11 mouse cellular contexts compared by ENCODE assay signal in genomic region chr10:45850625-45851024, GRCm38 (mm10).
A peak's percentile ranks its signal among the peaks of the same experiment; 100 is the strongest.
DNase-seq lines count a peak whose midpoint lies in the region; ATAC-seq and TF ChIP-seq lines count a peak whose summit lies in the region.
"Had no signal": no experiment of that assay in that cellular context is flagged by ENCODE, and none has a peak within 500 bp of the region (broad histone marks: within the 10 kb centered on the region; RNA-seq: fewer than 3 reads in every experiment).

No protein-coding gene starts in this region.

- H3K9me3 ChIP-seq in hindbrain, embryonic 14.5 days (ENCODE audit: control insufficient read depth, low read length): no peaks in the 10 kb centered on the region
- no peaks in the 10 kb centered on the region for H3K9me3 ChIP-seq in hindbrain, embryonic 11.5 days (ENCODE audit: control insufficient read depth, low read length)
- no peaks in the 10 kb centered on the region for H3K9me3 ChIP-seq in kidney, embryonic 15.5 days (replicated peaks)
- no peaks in the 10 kb centered on the region for H3K9me3 ChIP-seq in liver, embryonic 12.5 days (replicated peaks)

- H3K4me2 ChIP-seq in hindbrain, embryonic 14.5 days (replicated peaks): no peak overlapping the region
- H3K4me2 ChIP-seq in hindbrain, embryonic 11.5 days (replicated peaks; ENCODE audit: low read depth, low read length): no peak overlapping the region
- H3K4me2 ChIP-seq in kidney, embryonic 15.5 days: no peak overlapping the region
- H3K4me2 ChIP-seq in liver, embryonic 12.5 days: no peak overlapping the region

- no peak for TF ChIP-seq POLR2A in cerebellum, adult 2 months (IDR thresholded peaks at IDR 0.05; ENCODE audit: borderline replicate concordance, insufficient read depth, low read length)

- no peaks in the 10 kb centered on the region for H3K4me1 ChIP-seq in cerebellum, adult 2 months (ENCODE audit: control insufficient read depth, insufficient read depth, low read length)
- no peaks in the 10 kb centered on the region for H3K4me1 ChIP-seq in hindbrain, embryonic 14.5 days (replicated peaks; ENCODE audit: control insufficient read depth, insufficient read depth, low read length)
- H3K4me1 ChIP-seq in hindbrain, embryonic 11.5 days (replicated peaks; ENCODE audit: control insufficient read depth, insufficient read depth, low read length): no peaks in the 10 kb centered on the region; the same call in 1 of the 2 replicates
- 0 out of 2 replicates have a peak, but pooled peaks cover 7% of the 10 kb centered on the region for H3K4me1 ChIP-seq in kidney, embryonic 15.5 days
- H3K4me1 ChIP-seq in liver, embryonic 12.5 days: no peaks in the 10 kb centered on the region

- no peak overlapping the region for H3K4me3 ChIP-seq in cerebellum, adult 2 months (replicated peaks; ENCODE audit: insufficient read depth, low read depth, low read length)
- no peak overlapping the region for H3K4me3 ChIP-seq in hindbrain, embryonic 14.5 days (replicated peaks; ENCODE audit: low read length)
- H3K4me3 ChIP-seq in hindbrain, embryonic 11.5 days (ENCODE audit: low read depth, low read length): no peak overlapping the region
- H3K4me3 ChIP-seq in kidney, embryonic 15.5 days (replicated peaks): no peak overlapping the region
- H3K4me3 ChIP-seq in liver, embryonic 12.5 days: no peak overlapping the region

- no peak overlapping the region for H3K27ac ChIP-seq in cerebellum, adult 2 months (ENCODE audit: insufficient read depth, low read length)
- H3K27ac ChIP-seq in hindbrain, embryonic 14.5 days: no peak overlapping the region; the same call in 1 of the 2 replicates
- H3K27ac ChIP-seq in hindbrain, embryonic 11.5 days (ENCODE audit: low read depth, low read length): no peak overlapping the region
- peak overlapping the region; percentile 73 for H3K27ac ChIP-seq in kidney, embryonic 15.5 days
- H3K27ac ChIP-seq in liver, embryonic 12.5 days: no peak overlapping the region
- H3K27ac ChIP-seq: liver, embryonic 14.5 days had no signal

- no peak for TF ChIP-seq CTCF in cerebellum, adult 2 months (IDR thresholded peaks at IDR 0.05; ENCODE audit: borderline replicate concordance, insufficient read depth, low read depth, low read length)

- peak; percentile 9 to 17 for DNase-seq in cerebellum, postnatal 14 days
- no peak for DNase-seq in cerebellum, adult 2 months
- DNase-seq in hindbrain, embryonic 14.5 days (ENCODE audit: low spot score): no peak
- no peak for DNase-seq in hindbrain, embryonic 11.5 days (ENCODE audit: low spot score)
- DNase-seq in Muller cell, postnatal 12 days (ENCODE audit: inconsistent ontology term): peak; percentile 64
- DNase-seq in lung, postnatal 25 days (ENCODE audit: low spot score): no peak
- DNase-seq: adrenal gland, postnatal 14 days; cerebellum, adult 18-20 months had no signal

- 0 out of 2 replicates have a peak, but pooled peaks have one; percentile 37 for ATAC-seq in hindbrain, embryonic 14.5 days (ENCODE audit: low FRiP score)
- ATAC-seq in hindbrain, embryonic 11.5 days (ENCODE audit: low FRiP score): no peak
- ATAC-seq in kidney, embryonic 15.5 days (replicated peaks; ENCODE audit: low FRiP score): peak; percentile 85
- no peak for ATAC-seq in liver, embryonic 12.5 days

- no peak overlapping the region for H3K9ac ChIP-seq in hindbrain, embryonic 14.5 days
- no peak overlapping the region for H3K9ac ChIP-seq in hindbrain, embryonic 11.5 days (ENCODE audit: low read depth, low read length)
- H3K9ac ChIP-seq in kidney, embryonic 15.5 days: no peak overlapping the region
- no peak overlapping the region for H3K9ac ChIP-seq in liver, embryonic 12.5 days
- H3K9ac ChIP-seq: liver, embryonic 14.5 days had no signal

- 24% methylated on average over 6 of the region's 6 CpGs for WGBS in cerebellum, adult 2 months
- 47% methylated on average over 6 of the region's 6 CpGs for WGBS in hindbrain, embryonic 14.5 days
- WGBS in hindbrain, embryonic 11.5 days: 68% methylated on average over 6 of the region's 6 CpGs
- 30% methylated on average over 6 of the region's 6 CpGs for WGBS in kidney, embryonic 15.5 days
- WGBS in liver, embryonic 12.5 days (ENCODE audit: insufficient replicate concordance): 56% methylated on average over 6 of the region's 6 CpGs

- no peaks in the 10 kb centered on the region for H3K27me3 ChIP-seq in cerebellum, adult 2 months (ENCODE audit: control insufficient read depth, insufficient read depth, low read length)
- H3K27me3 ChIP-seq in hindbrain, embryonic 14.5 days (ENCODE audit: control insufficient read depth, insufficient read depth, low read length): no peaks in the 10 kb centered on the region
- H3K27me3 ChIP-seq in hindbrain, embryonic 11.5 days (ENCODE audit: control insufficient read depth, insufficient read depth, low read length): no peaks in the 10 kb centered on the region
- H3K27me3 ChIP-seq in kidney, embryonic 15.5 days: no peaks in the 10 kb centered on the region
- H3K27me3 ChIP-seq in liver, embryonic 12.5 days (replicated peaks): no peaks in the 10 kb centered on the region

- H3K36me3 ChIP-seq in hindbrain, embryonic 14.5 days (replicated peaks; ENCODE audit: control insufficient read depth, insufficient read depth): no peaks in the 10 kb centered on the region
- H3K36me3 ChIP-seq in hindbrain, embryonic 11.5 days (ENCODE audit: control insufficient read depth, insufficient read depth, low read length): no peaks in the 10 kb centered on the region
- H3K36me3 ChIP-seq in kidney, embryonic 15.5 days: no peaks in the 10 kb centered on the region
- no peaks in the 10 kb centered on the region for H3K36me3 ChIP-seq in liver, embryonic 12.5 days

Comparison
In these comparisons a context has a peak if more than half of its experiments do, and no peak if none do; other contexts are left out.
1. DNase-seq: peak in cerebellum, postnatal 14 days (2 of 2) and Muller cell, postnatal 12 days (single experiment); none in cerebellum, adult 2 months (0 of 2), hindbrain, embryonic 14.5 days (single experiment), hindbrain, embryonic 11.5 days (single experiment) and lung, postnatal 25 days (single experiment).
2. ATAC-seq: peak in hindbrain, embryonic 14.5 days (single experiment) and kidney, embryonic 15.5 days (single experiment); none in hindbrain, embryonic 11.5 days (single experiment) and liver, embryonic 12.5 days (single experiment).